Mouse (Mus musculus): Measurements from ENCODE around the gene Lao1. TPM values are rescaled to one million over a fixed set of nuclear protein-coding genes. Genes with fewer than 3 reads are reported as not detected.
"Not testable (repeated sequence)": the region's sequence is repeated elsewhere in the genome, so short reads cannot be mapped to it uniquely, and the experiment has no call there.

Lao1 gene
- polyA plus RNA-seq (2012; rRNA removed): 0.09 and 0.14 TPM in 2 replicates

GRCm38 (mm10) chr4:118961141-118961628, at the start of gene Lao1:
Gene Lao1 (plus strand): TSS chr4:118961578.
- Histone ChIP-seq H3K36me3 (ENCODE audit: control insufficient read depth, insufficient read depth, low read length) (no peaks in the 10 kb centered on the region), H3K27me3 (ENCODE audit: control insufficient read depth, insufficient read depth, low read length) (no peaks in the 10 kb centered on the region), H3K27ac (ENCODE audit: control insufficient read depth, insufficient read depth, low read depth, low read length) (no peak within 1 kb of the TSS), H3K4me3 (ENCODE audit: control insufficient read depth, low read depth, low read length) (no peak within 1 kb of the TSS), H3K4me1 (ENCODE audit: control insufficient read depth, insufficient read depth, low read length) (no peaks in the 10 kb centered on the region)
- TF ChIP-seq CTCF (IDR thresholded peaks at IDR 0.05; ENCODE audit: control insufficient read depth, insufficient read depth, insufficient replicate concordance, low read depth, low read length): no peak
- TF ChIP-seq POLR2A (IDR thresholded peaks at IDR 0.05; ENCODE audit: control insufficient read depth, low read depth, low read length): no peak

- not testable (repeated sequence) for H3K36me3 ChIP-seq (ENCODE audit: control insufficient read depth, insufficient read depth, low read length); H3K4me1 ChIP-seq (ENCODE audit: control insufficient read depth, insufficient read depth, low read length); H3K27ac ChIP-seq (ENCODE audit: control insufficient read depth, insufficient read depth, low read depth, low read length); H3K4me3 ChIP-seq (ENCODE audit: control insufficient read depth, low read depth, low read length); H3K27me3 ChIP-seq (ENCODE audit: control insufficient read depth, insufficient read depth, low read length)
Measured at GRCm38 (mm10) chr4:118917365-118917764, 44.0 kb upstream of the Lao1 start, which contains the start of gene Olfr1329. Gene Olfr1329 (minus strand): TSS chr4:118917465.

GRCm38 (mm10) chr4:118931326-118931725, 30.1 kb upstream of the Lao1 start:
- H3K27ac ChIP-seq (ENCODE audit: control insufficient read depth, insufficient read depth, low read depth, low read length); H3K4me1 ChIP-seq (ENCODE audit: control insufficient read depth, insufficient read depth, low read length); H3K4me3 ChIP-seq (ENCODE audit: control insufficient read depth, low read depth, low read length); H3K36me3 ChIP-seq (ENCODE audit: control insufficient read depth, insufficient read depth, low read length); H3K27me3 ChIP-seq (ENCODE audit: control insufficient read depth, insufficient read depth, low read length): not testable (repeated sequence)

- no peaks in the 10 kb centered on the region for H3K36me3 ChIP-seq (ENCODE audit: control insufficient read depth, insufficient read depth, low read length)
- no peaks in the 10 kb centered on the region for H3K4me1 ChIP-seq (ENCODE audit: control insufficient read depth, insufficient read depth, low read length)
- H3K4me3 ChIP-seq (ENCODE audit: control insufficient read depth, low read depth, low read length): no peak within 1 kb of the TSS
- TF ChIP-seq CTCF (IDR thresholded peaks at IDR 0.05; ENCODE audit: control insufficient read depth, insufficient read depth, insufficient replicate concordance, low read depth, low read length) (no peak), POLR2A (IDR thresholded peaks at IDR 0.05; ENCODE audit: control insufficient read depth, low read depth, low read length) (no peak)
- no peak within 1 kb of the TSS for H3K27ac ChIP-seq (ENCODE audit: control insufficient read depth, insufficient read depth, low read depth, low read length)
- H3K27me3 ChIP-seq (ENCODE audit: control insufficient read depth, insufficient read depth, low read length): no peaks in the 10 kb centered on the region
Measured at GRCm38 (mm10) chr4:118938512-118938911, 22.9 kb upstream of the Lao1 start, which contains the start of gene Olfr1328. Gene Olfr1328 (minus strand): TSS chr4:118938612.

GRCm38 (mm10) chr4:118958812-118959211, 2.6 kb upstream of the Lao1 start:
- no peak overlapping the region for H3K27ac ChIP-seq (ENCODE audit: control insufficient read depth, insufficient read depth, low read depth, low read length)
- H3K36me3 ChIP-seq (ENCODE audit: control insufficient read depth, insufficient read depth, low read length): no peaks in the 10 kb centered on the region
- no peaks in the 10 kb centered on the region for H3K27me3 ChIP-seq (ENCODE audit: control insufficient read depth, insufficient read depth, low read length)
- TF ChIP-seq CTCF (IDR thresholded peaks at IDR 0.05; ENCODE audit: control insufficient read depth, insufficient read depth, insufficient replicate concordance, low read depth, low read length) (no peak), POLR2A (IDR thresholded peaks at IDR 0.05; ENCODE audit: control insufficient read depth, low read depth, low read length) (no peak)
- no peaks in the 10 kb centered on the region for H3K4me1 ChIP-seq (ENCODE audit: control insufficient read depth, insufficient read depth, low read length)
- H3K4me3 ChIP-seq (ENCODE audit: control insufficient read depth, low read depth, low read length): no peak overlapping the region

GRCm38 (mm10) chr4:118967711-118968110, 6.3 kb downstream of the Lao1 start:
- H3K27ac ChIP-seq (ENCODE audit: control insufficient read depth, insufficient read depth, low read depth, low read length): no peak overlapping the region
- no peaks in the 10 kb centered on the region; the same call in 1 of the 2 replicates for H3K4me1 ChIP-seq (ENCODE audit: control insufficient read depth, insufficient read depth, low read length)
- H3K36me3 ChIP-seq (ENCODE audit: control insufficient read depth, insufficient read depth, low read length): no peaks in the 10 kb centered on the region
- TF ChIP-seq CTCF (IDR thresholded peaks at IDR 0.05; ENCODE audit: control insufficient read depth, insufficient read depth, insufficient replicate concordance, low read depth, low read length): no peak
- TF ChIP-seq POLR2A (IDR thresholded peaks at IDR 0.05; ENCODE audit: control insufficient read depth, low read depth, low read length): no peak
- no peak overlapping the region for H3K4me3 ChIP-seq (ENCODE audit: control insufficient read depth, low read depth, low read length)
- no peaks in the 10 kb centered on the region for H3K27me3 ChIP-seq (ENCODE audit: control insufficient read depth, insufficient read depth, low read length)

GRCm38 (mm10) chr4:118973281-118973680, 11.9 kb downstream of the Lao1 start:
- no peak overlapping the region for H3K27ac ChIP-seq (ENCODE audit: control insufficient read depth, insufficient read depth, low read depth, low read length)
- H3K4me1 ChIP-seq (ENCODE audit: control insufficient read depth, insufficient read depth, low read length): no peaks in the 10 kb centered on the region; the same call in 1 of the 2 replicates
- TF ChIP-seq CTCF (IDR thresholded peaks at IDR 0.05; ENCODE audit: control insufficient read depth, insufficient read depth, insufficient replicate concordance, low read depth, low read length) (no peak), POLR2A (IDR thresholded peaks at IDR 0.05; ENCODE audit: control insufficient read depth, low read depth, low read length) (no peak)
- H3K4me3 ChIP-seq (ENCODE audit: control insufficient read depth, low read depth, low read length): no peak overlapping the region
- H3K27me3 ChIP-seq (ENCODE audit: control insufficient read depth, insufficient read depth, low read length): no peaks in the 10 kb centered on the region
- H3K36me3 ChIP-seq (ENCODE audit: control insufficient read depth, insufficient read depth, low read length): no peaks in the 10 kb centered on the region

- no peak for TF ChIP-seq CTCF (IDR thresholded peaks at IDR 0.05; ENCODE audit: control insufficient read depth, insufficient read depth, insufficient replicate concordance, low read depth, low read length)
- no peak for TF ChIP-seq POLR2A (IDR thresholded peaks at IDR 0.05; ENCODE audit: control insufficient read depth, low read depth, low read length)
- H3K27me3 ChIP-seq (ENCODE audit: control insufficient read depth, insufficient read depth, low read length): no peaks in the 10 kb centered on the region
- no peak overlapping the region for H3K27ac ChIP-seq (ENCODE audit: control insufficient read depth, insufficient read depth, low read depth, low read length)
- H3K4me1 ChIP-seq (ENCODE audit: control insufficient read depth, insufficient read depth, low read length): no peaks in the 10 kb centered on the region
- H3K36me3 ChIP-seq (ENCODE audit: control insufficient read depth, insufficient read depth, low read length): no peaks in the 10 kb centered on the region
- H3K4me3 ChIP-seq (ENCODE audit: control insufficient read depth, low read depth, low read length): no peak overlapping the region
Measured at GRCm38 (mm10) chr4:118985291-118985690, 23.9 kb downstream of the Lao1 start.

Data from testis, adult 2 months (tissue).